Mouse (Mus musculus) myocyte (in vitro differentiated cells): ENCODE data around the gene Hspa14. TPM values are rescaled to one million over a fixed set of nuclear protein-coding genes. Genes with fewer than 3 reads are reported as not detected.

Experiments
- H3K27me3 ChIP-seq: one replicate; pipeline ENCODE4 v1.6.1; 2011; ENCODE audit not compliant: control insufficient read depth, insufficient read depth, insufficient read length
- H3K36me3 ChIP-seq: one replicate; pipeline ENCODE4 v1.6.1; 2011; ENCODE audit not compliant: control insufficient read depth, insufficient read depth
- H3K4me2 ChIP-seq: one replicate; pipeline ENCODE4 v1.6.1; 2011; ENCODE audit warnings: low read depth, control low read depth
- H3K4me3 ChIP-seq: one replicate; pipeline ENCODE4 v1.5.1; 2011; ENCODE audit warnings: mild to moderate bottlenecking, control low read depth, moderate library complexity
- H3K79me2 ChIP-seq: one replicate; pipeline ENCODE4 v1.6.1; 2011; ENCODE audit not compliant: control insufficient read depth, insufficient read depth
- H3ac ChIP-seq: one replicate; pipeline ENCODE4 v1.6.1; 2011; ENCODE audit not compliant: control insufficient read depth, insufficient read length
- CEBPB ChIP-seq: IDR thresholded peaks from 2 replicates; pipeline ENCODE4 v1.6.1; 2011; ENCODE audit warnings: mild to moderate bottlenecking, moderate library complexity; ENCODE audit not compliant: poor library complexity, insufficient read depth, severe bottlenecking
- E2F4 ChIP-seq: IDR thresholded peaks from one replicate; pipeline ENCODE4 v1.6.1; 2011; ENCODE audit warnings: mild to moderate bottlenecking, control low read depth, moderate library complexity; ENCODE audit not compliant: insufficient read depth
- MAX ChIP-seq: IDR thresholded peaks from one replicate; pipeline ENCODE4 v1.6.1; 2011; ENCODE audit warnings: low read depth, mild to moderate bottlenecking, control low read depth
- MYOD1 ChIP-seq, 3 experiments: IDR thresholded peaks; one replicate each; pipeline ENCODE4 v1.6.1; 2011; ENCODE audit warnings: control low read depth in 2 of 3, low read depth in 2 of 3, mild to moderate bottlenecking in 2 of 3, moderate library complexity in 1 of 3; ENCODE audit not compliant: insufficient read length in 2 of 3, control insufficient read depth in 1 of 3
- MYOG ChIP-seq, 3 experiments: IDR thresholded peaks; one replicate each; pipeline ENCODE4 v1.6.1; 2011; ENCODE audit warnings: control low read depth in 2 of 3, low read depth in 2 of 3, mild to moderate bottlenecking in 2 of 3; ENCODE audit not compliant: insufficient read length in 2 of 3, control insufficient read depth in 1 of 3, insufficient read depth in 1 of 3
- POLR2A ChIP-seq: IDR thresholded peaks from one replicate; pipeline ENCODE4 v1.6.1; 2011; ENCODE audit warnings: low read depth, mild to moderate bottlenecking, control low read depth, moderate library complexity; ENCODE audit not compliant: insufficient read length
- POLR2AphosphoS2 ChIP-seq: IDR thresholded peaks from one replicate; pipeline ENCODE4 v1.6.1; 2011; ENCODE audit warnings: low read depth, control low read depth; ENCODE audit not compliant: insufficient read length
- REST ChIP-seq: IDR thresholded peaks from one replicate; pipeline ENCODE4 v1.6.1; 2011; ENCODE audit warnings: mild to moderate bottlenecking, control low read depth, moderate library complexity; ENCODE audit not compliant: insufficient read depth, insufficient read length
- SRF ChIP-seq: IDR thresholded peaks from one replicate; pipeline ENCODE4 v1.6.1; 2011; ENCODE audit warnings: low read depth; ENCODE audit not compliant: control insufficient read depth, insufficient read length
- TCF12 ChIP-seq: IDR thresholded peaks from one replicate; pipeline ENCODE4 v1.6.1; 2011; ENCODE audit warnings: mild to moderate bottlenecking, control low read depth; ENCODE audit not compliant: poor library complexity, insufficient read depth, severe bottlenecking
- TCF3 ChIP-seq: IDR thresholded peaks from one replicate; pipeline ENCODE4 v1.6.1; 2011; ENCODE audit warnings: low read depth, control low read depth; ENCODE audit not compliant: insufficient read length
- USF1 ChIP-seq: IDR thresholded peaks from one replicate; pipeline ENCODE4 v1.6.1; 2011; ENCODE audit warnings: low read depth, mild to moderate bottlenecking, control low read depth, moderate library complexity
- polyA plus RNA-seq: library from polyadenylated mRNA; unstranded; fragments of >200 nt; fragmentation: generic; extraction: Trizol; gene quantifications from one replicate; pipeline ENCODE4 v1.2.1, GENCODE M21; 2012; ENCODE audit warnings: missing spikeins

The Hspa14 gene
- polyA plus RNA-seq: 29.9 TPM

- peaks cover 26% of the 10 kb centered on the region for H3K36me3 ChIP-seq
- TF ChIP-seq POLR2AphosphoS2 (peak; percentile 89), TCF12 (no peak), MYOD1 (IDR thresholded peaks at IDR 0.05; ENCODE audit: control insufficient read depth in 1 of 3, insufficient read length in 2 of 3, low read depth in 2 of 3) (no peak), POLR2A (peak; percentile 67), MAX (no peak), E2F4 (peak; percentile 75), MYOG (IDR thresholded peaks at IDR 0.05; ENCODE audit: control insufficient read depth in 1 of 3, insufficient read depth in 1 of 3, insufficient read length in 2 of 3, low read depth in 2 of 3) (no peak), SRF (no peak), REST (no peak), CEBPB (peak; percentile 70), TCF3 (no peak), USF1 (no peak)
- peak within 1 kb of the TSS; percentile 84 for H3K4me2 ChIP-seq
- no peaks in the 10 kb centered on the region for H3K27me3 ChIP-seq
- H3K4me3 ChIP-seq: peak within 1 kb of the TSS; percentile 80
- peak within 1 kb of the TSS; percentile 80 for H3ac ChIP-seq
- peaks cover 24% of the 10 kb centered on the region for H3K79me2 ChIP-seq
Measured at GRCm38 (mm10) chr2:3512552-3513454, at the start of gene Hspa14, which contains the start of the genes Gm45902 and Cdnf. Gene Hspa14, minus strand, starts transcription at chr2:3512814. Gene Gm45902, minus strand, starts transcription at chr2:3512790. Gene Cdnf, plus strand, starts transcription at chr2:3513030.

- Histone ChIP-seq H3ac (no peak overlapping the region), H3K27me3 (no peaks in the 10 kb centered on the region), H3K36me3 (no peaks in the 10 kb centered on the region), H3K4me2 (no peak overlapping the region), H3K4me3 (no peak overlapping the region), H3K79me2 (no peaks in the 10 kb centered on the region)
- TF ChIP-seq MYOD1 (IDR thresholded peaks at IDR 0.05; ENCODE audit: control insufficient read depth in 1 of 3, insufficient read length in 2 of 3, low read depth in 2 of 3): peak in 1 of 3 experiments; percentile 8
- no peak for TF ChIP-seq TCF3
Measured at GRCm38 (mm10) chr2:3546588-3546987, 34.0 kb upstream of the Hspa14 start.

GRCm38 (mm10) chr2:3546055-3546454 lies 33.4 kb upstream of the Hspa14 start:
- no peak overlapping the region for H3K4me2 ChIP-seq
- no peak overlapping the region for H3ac ChIP-seq
- TF ChIP-seq TCF3: no peak
- TF ChIP-seq MAX: no peak
- TF ChIP-seq CEBPB: no peak
- no peak for TF ChIP-seq TCF12
- TF ChIP-seq POLR2A: no peak
- no peak for TF ChIP-seq USF1
- TF ChIP-seq E2F4: no peak
- H3K27me3 ChIP-seq: no peaks in the 10 kb centered on the region
- no peaks in the 10 kb centered on the region for H3K36me3 ChIP-seq
- H3K79me2 ChIP-seq: no peaks in the 10 kb centered on the region
- no peak overlapping the region for H3K4me3 ChIP-seq

- TF ChIP-seq MYOD1 (IDR thresholded peaks at IDR 0.05; ENCODE audit: control insufficient read depth in 1 of 3, insufficient read length in 2 of 3, low read depth in 2 of 3): no peak
- peaks cover 6% of the 10 kb centered on the region for H3K27me3 ChIP-seq
- H3K4me3 ChIP-seq: no peak overlapping the region
- no peaks in the 10 kb centered on the region for H3K36me3 ChIP-seq
- H3ac ChIP-seq: no peak overlapping the region
- no peaks in the 10 kb centered on the region for H3K79me2 ChIP-seq
- H3K4me2 ChIP-seq: no peak overlapping the region
Measured at GRCm38 (mm10) chr2:3541307-3542079, 28.9 kb upstream of the Hspa14 start.

- Histone ChIP-seq H3K36me3 (no peaks in the 10 kb centered on the region), H3K27me3 (no peaks in the 10 kb centered on the region), H3K4me2 (no peak overlapping the region), H3K79me2 (no peaks in the 10 kb centered on the region), H3ac (no peak overlapping the region), H3K4me3 (no peak overlapping the region)
- no peak for TF ChIP-seq CEBPB
- TF ChIP-seq MYOG (IDR thresholded peaks at IDR 0.05; ENCODE audit: control insufficient read depth in 1 of 3, insufficient read depth in 1 of 3, insufficient read length in 2 of 3, low read depth in 2 of 3): no peak
- no peak for TF ChIP-seq SRF
- no peak for TF ChIP-seq E2F4
- no peak for TF ChIP-seq POLR2A
- TF ChIP-seq USF1: no peak
- TF ChIP-seq POLR2AphosphoS2: no peak
- no peak for TF ChIP-seq MAX
- no peak for TF ChIP-seq TCF3
- TF ChIP-seq MYOD1 (IDR thresholded peaks at IDR 0.05; ENCODE audit: control insufficient read depth in 1 of 3, insufficient read length in 2 of 3, low read depth in 2 of 3): no peak
- no peak for TF ChIP-seq TCF12
- TF ChIP-seq REST: no peak
Measured at GRCm38 (mm10) chr2:3526288-3526687, 13.7 kb upstream of the Hspa14 start.
